Mouse (Mus musculus): ENCODE data around the gene Dek.

The Dek gene

GRCm38 (mm10) chr13:47105711-47106579, at the start of gene Dek:
TSS of gene Dek (minus strand) at chr13:47106201.
- DNase-seq: peak; percentile 88

- DNase-seq: no peak
Measured at GRCm38 (mm10) chr13:47154866-47155265, 48.9 kb upstream of the Dek start.

- no peak for DNase-seq
Measured at GRCm38 (mm10) chr13:47153206-47153605, 47.2 kb upstream of the Dek start.

- peak; percentile 18 for DNase-seq
Measured at GRCm38 (mm10) chr13:47152390-47152789, 46.4 kb upstream of the Dek start.

DNA sequence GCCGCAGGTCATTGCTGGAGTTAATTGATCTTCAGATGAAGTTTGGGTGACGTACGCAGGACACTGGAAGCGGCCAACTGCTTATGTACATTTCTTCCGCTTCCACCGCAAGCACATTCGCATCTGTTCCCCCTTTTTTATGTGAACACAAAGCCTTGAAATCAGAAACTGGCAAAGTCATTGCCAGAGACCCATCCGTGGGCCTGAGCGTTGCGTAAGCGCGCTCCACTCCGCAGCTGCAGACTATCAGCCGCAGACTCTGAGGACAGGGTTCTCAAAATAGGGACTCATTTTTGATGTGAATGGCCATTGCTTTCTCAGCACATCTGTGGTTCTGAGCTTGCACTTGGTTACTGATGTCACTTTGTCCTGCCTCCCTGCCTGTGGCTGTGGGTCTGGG, 45.1 kb upstream of the Dek start:
- no peak for DNase-seq

DNA sequence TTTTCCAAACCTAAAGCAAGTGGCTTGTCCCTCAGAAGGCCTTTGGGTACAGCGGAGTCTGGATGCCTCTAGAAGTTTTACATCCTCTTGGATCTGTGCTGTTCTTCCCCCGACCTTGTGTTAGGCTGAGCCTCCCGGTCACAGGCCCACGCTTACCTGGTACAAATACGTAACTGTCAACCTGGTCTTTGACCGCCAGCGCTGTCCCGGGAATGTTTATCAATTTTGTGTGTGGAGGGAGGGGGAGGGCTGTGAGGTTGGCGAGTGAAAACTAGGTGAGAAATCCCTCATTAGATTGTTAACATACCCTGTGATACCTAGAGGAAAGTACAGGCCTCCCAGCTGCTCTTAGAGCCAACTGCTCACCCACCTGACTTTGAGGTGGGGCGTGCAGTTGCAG, 44.0 kb upstream of the Dek start:
- DNase-seq: no peak

DNA sequence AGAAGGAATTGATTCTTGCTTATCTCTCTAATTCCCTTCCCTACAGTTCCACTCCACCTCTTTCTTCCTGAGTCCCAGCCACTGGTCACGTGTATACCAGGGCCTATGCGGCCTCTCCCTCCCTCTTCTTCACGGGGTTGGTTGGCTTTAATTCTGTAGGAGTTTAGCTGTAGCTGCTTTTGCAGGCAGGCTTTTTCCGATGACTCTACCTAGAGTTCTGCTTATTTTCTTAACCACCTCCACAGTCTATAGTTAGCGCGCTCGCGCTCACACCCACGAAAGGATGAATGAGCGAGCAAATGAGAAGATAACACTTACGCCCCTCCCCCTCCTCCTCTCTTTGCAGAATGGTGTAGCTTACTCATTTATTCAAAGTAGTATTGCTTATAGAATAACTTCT, 42.6 kb upstream of the Dek start:
- DNase-seq: no peak

- DNase-seq: no peak
Measured at GRCm38 (mm10) chr13:47146388-47146787, 40.4 kb upstream of the Dek start.

DNA sequence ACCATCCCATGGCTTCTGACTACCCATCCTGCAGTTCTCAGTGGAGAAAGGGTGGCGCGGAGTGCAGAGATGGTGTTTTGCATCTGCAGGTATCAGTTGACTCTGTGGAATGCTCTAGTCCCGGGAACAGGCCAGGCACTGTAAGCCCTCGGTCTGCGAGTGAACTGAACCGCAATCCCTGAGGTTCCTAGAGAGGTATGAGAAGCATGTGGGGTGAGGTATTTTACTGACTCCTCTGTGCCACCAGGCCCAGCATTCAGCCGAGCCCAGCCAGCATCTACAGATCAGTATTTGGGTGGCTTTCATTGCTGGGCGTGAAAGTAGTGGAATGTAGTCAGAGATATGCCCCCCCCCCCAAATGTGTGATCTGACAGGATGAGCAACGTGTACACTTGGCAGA, 39.9 kb upstream of the Dek start:
- no peak for DNase-seq

DNA sequence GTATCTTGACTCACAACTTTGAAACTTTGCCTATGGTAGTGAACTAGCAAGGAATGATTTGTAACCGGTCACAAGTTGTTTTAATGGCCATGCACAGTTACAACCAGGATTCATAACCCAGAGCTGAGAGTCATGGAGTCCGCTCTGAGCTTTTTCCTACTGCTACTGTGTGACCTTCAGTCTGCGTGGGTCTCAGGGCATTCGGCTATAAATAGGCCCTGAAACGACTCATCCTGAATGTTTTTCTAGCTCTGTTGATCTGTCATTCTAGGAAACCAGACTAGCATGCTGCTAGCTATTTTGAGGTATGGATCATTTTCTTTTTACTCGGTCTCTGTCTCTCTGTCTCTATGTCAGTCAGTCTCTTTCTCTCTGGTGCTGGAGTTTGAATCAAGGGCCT, 36.8 kb upstream of the Dek start:
- no peak for DNase-seq

GRCm38 (mm10) chr13:47135741-47136140, 29.7 kb upstream of the Dek start:
- DNase-seq: no peak

DNA sequence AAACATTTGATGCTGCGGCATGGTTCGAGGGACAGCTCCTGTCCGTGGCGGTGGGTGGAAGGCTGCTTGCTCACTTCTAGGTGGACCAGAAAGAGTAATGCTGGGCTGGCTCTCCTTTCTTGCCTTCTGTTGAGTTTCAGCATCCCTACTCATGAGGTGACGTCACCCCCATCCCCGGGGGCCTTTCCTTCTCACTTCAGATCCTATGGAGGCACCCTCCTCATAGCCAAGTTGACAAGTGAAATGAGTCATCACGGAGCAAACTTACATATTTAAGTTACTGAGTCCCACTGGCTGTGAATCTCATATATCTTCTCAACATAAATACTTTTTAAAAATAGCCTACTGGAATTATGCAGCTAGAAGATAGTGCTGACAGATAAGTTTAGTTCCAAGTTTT, 28.8 kb upstream of the Dek start:
- no peak for DNase-seq

- DNase-seq: no peak
Measured at GRCm38 (mm10) chr13:47133058-47133457, 27.1 kb upstream of the Dek start.

DNA sequence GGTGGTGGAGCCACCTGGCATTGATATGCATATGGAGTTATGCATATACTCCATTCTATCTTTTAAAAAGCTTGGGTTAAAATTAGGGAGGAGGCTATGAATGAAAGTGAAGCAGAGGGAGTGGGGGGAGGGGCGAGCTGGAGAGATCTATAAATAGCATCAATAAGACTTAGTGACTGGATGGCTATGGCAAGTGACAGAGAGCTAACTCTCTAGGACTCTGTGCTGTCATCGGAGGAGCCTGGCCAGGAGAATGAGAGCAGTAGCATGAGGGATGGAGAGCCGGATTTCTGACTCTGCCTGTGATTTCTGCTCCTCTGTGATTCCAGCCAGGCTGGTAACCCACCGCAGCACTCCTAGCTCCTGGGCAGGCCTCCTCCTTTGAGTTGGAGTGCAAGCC, 23.1 kb upstream of the Dek start:
- no peak for DNase-seq

DNA sequence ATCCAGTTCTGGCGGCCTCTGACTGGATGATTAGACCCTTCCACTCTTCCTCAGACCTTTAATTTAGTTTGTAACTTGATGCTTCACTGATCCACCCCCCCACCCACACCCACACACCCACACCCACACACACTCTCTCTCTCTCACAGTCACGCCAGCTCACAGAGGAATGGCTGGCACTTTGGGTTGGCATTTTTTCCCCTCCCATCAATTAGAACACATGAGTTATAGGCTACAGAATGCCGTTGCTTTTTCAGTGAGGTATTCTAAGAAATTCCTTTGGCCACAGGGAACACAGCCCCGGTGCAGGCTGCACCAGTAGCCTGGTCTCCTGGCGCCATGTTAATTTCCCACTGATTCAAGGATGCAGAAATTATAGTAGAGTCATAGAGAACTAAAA, 19.6 kb upstream of the Dek start:
- DNase-seq: no peak

- DNase-seq: no peak
Measured at GRCm38 (mm10) chr13:47124986-47125385, 19.0 kb upstream of the Dek start.

- no peak for DNase-seq
Measured at GRCm38 (mm10) chr13:47124449-47124848, 18.4 kb upstream of the Dek start.

DNA sequence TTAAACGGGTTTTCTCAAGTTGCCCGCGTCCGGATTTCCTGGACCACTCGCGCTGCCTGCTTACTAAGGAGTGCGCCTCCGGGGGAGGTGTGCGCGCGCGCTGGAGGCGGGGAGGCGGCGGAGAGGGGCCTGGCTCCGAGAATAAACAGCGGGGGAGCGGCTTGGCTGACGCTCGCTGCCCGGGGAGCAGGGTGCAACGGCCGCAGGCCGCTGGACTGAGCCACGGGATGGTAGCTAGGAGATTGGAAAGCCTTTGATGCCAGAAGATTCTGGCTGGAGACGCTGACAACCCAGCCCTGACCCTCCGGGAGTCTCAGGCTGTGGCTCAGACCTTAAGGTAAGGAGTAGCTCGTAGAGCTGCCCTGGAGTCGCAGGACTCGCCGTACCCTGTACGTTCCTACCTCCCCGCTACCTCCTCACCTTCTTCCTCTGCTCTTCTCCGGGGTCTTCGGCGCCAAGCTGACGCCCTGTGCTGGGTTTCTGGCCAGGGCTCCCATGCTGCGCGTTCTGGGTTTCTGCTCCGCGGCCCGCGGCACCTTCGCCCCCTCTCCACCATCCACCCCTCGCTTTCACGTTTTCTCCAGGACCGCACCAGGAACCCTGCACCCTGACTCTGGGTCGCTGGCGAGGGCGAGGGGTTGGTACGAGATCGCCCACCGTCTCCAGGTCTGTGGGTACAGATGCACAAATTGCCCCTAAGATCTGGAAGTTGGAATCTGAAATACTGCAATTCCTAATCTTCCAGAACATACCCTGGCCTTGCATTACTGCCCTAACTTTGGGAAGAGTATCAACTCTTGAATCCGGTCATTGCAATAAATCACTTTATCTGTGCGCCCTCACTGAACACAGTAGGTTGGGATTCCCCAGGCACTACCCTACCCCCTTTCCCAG, 16.8 kb upstream of the Dek start, which contains the start of gene Rnf144b:
Gene Rnf144b, plus strand, starts transcription at position 120 of the 894 bp plus-strand sequence.
- DNase-seq: peak; percentile 83

GRCm38 (mm10) chr13:47121333-47121889, 15.4 kb upstream of the Dek start:
- no peak for DNase-seq

DNA sequence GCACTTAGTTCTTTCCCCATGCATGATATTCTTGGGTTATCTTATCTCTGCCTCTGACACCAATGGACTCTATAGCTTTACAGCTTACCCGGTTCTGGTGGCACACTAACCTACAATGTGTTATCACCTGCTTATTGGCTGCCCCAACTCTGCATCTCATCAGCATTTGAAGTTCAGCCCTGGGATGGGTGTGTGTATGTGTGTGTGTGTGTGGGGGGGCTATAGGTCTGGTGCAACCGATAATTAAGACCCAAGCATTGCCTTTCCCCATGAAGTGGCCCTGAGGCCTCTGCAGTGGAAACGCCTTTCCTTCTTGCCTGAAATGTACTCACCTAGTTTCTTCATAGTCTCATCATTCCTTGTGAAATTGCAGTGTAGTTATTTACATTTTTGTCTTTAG, 10.0 kb upstream of the Dek start:
- no peak for DNase-seq

DNA sequence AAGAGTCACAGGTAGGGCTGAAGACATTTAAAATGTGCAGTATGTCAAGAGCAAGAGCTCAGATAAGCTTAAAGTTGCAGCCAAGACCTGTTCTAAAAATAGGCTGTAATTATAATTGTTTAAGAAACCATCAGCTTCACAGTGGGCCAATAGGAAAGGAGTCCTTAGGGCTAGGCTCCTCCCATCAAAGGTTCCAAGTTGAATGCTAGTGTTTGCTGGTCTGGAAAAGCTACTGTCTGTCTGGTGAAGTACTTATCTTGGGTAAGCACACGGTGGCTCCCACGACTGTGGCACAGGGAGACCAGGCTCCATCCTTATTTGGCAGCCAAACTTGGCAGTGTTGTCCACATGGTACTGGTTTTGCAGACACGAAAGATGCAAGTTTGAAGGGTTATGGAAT, 6.9 kb upstream of the Dek start:
- no peak for DNase-seq

- no peak for DNase-seq
Measured at GRCm38 (mm10) chr13:47112056-47112455, 6.1 kb upstream of the Dek start.

DNA sequence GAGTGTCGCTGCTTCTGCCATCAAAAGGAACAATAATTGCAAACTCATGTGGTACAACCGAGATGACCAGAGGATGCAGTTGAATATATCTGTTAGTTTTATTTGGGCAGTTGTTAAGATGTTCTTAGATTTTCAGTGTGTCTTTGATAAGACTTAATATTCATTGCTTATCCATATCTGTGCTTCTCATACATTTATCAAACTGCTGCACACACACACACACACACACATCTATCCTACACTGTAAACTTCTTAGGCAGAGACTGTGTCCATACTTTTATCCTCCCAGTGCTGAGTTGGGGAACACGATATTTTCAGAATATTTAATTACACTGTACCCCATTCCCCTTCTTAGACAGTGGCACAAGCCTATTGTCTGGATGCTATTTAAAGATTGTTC, 5.2 kb upstream of the Dek start:
- no peak for DNase-seq

GRCm38 (mm10) chr13:47109239-47109638, 3.2 kb upstream of the Dek start:
- DNase-seq: no peak
